Mouse (Mus musculus) hindbrain, embryonic 11.5 days (tissue): ENCODE data around the gene Olfr433. TPM values are rescaled to one million over a fixed set of nuclear protein-coding genes. Genes with fewer than 3 reads are reported as not detected.
"Not testable (repeated sequence)": the region's sequence is repeated elsewhere in the genome, so short reads cannot be mapped to it uniquely, and the experiment has no call there.

Source experiments
- ATAC-seq: fragments of 200-750 bp; cut with Nextera tagmentation; 2 replicates; pipeline ENCODE4 v1.8.0; 2017; ENCODE audit warnings: mild to moderate bottlenecking, moderate TSS enrichment, moderate library complexity; ENCODE audit not compliant: low FRiP score
- DNase-seq: peaks from one replicate; pipeline ENCODE4 v3.0.0-alpha.2; 2015; ENCODE audit warnings: low spot score
- H3K27ac ChIP-seq: fragments of 300-500 bp; sonication (generic); 2 replicates; pipeline ENCODE4 v1.5.1; 2014; ENCODE audit warnings: mild to moderate bottlenecking, low read depth, low read length
- H3K27me3 ChIP-seq: fragments of 300-500 bp; sonication (generic); 2 replicates; pipeline ENCODE4 v1.6.1; 2014; ENCODE audit warnings: mild to moderate bottlenecking, low read length, moderate library complexity, mixed read lengths; ENCODE audit not compliant: control insufficient read depth, insufficient read depth
- H3K36me3 ChIP-seq: fragments of 300-500 bp; sonication (generic); 2 replicates; pipeline ENCODE4 v1.6.1; 2014; ENCODE audit warnings: mild to moderate bottlenecking, low read length, moderate library complexity, mixed read lengths; ENCODE audit not compliant: control insufficient read depth, insufficient read depth
- H3K4me1 ChIP-seq: fragments of 300-500 bp; sonication (generic); replicated peaks from 2 replicates; pipeline ENCODE4 v1.6.1; 2014; ENCODE audit warnings: low read length, mixed read lengths; ENCODE audit not compliant: control insufficient read depth, insufficient read depth
- H3K4me2 ChIP-seq: fragments of 300-500 bp; sonication (generic); replicated peaks from 2 replicates; pipeline ENCODE4 v1.6.1; 2014; ENCODE audit warnings: mild to moderate bottlenecking, low read depth, low read length
- H3K4me3 ChIP-seq: fragments of 300-500 bp; sonication (generic); 2 replicates; pipeline ENCODE4 v1.5.1; 2014; ENCODE audit warnings: low read depth, low read length
- H3K9ac ChIP-seq: fragments of 300-500 bp; sonication (generic); 2 replicates; pipeline ENCODE4 v1.6.1; 2014; ENCODE audit warnings: low read depth, low read length
- H3K9me3 ChIP-seq: fragments of 300-500 bp; sonication (generic); 2 replicates; pipeline ENCODE4 v1.6.1; 2016; ENCODE audit warnings: low read length; ENCODE audit not compliant: control insufficient read depth
- WGBS: fragments of 180-500 bp; shearing (Covaris S2); extraction: QIAGEN DNeasy Blood & Tissue Kit; methylation state at CpG from one replicate; pipeline ENCODE4 v1.1.7; 2014; 5-methylcytosine and 5-hydroxymethylcytosine counted together
- polyA plus RNA-seq: library from polyadenylated mRNA; unstranded; fragments of >200 nt; fragmentation: Nextera tagmentation; extraction: Ambion mirVana; gene quantifications from 2 replicates; pipeline ENCODE4 v1.2.1, GENCODE M21; 2014

Gene Olfr433
- not detected in 2 replicates for polyA plus RNA-seq

- Histone ChIP-seq H3K4me2 (no peak within 1 kb of the TSS), H3K27me3 (no peaks in the 10 kb centered on the region), H3K4me3 (no peak within 1 kb of the TSS), H3K36me3 (no peaks in the 10 kb centered on the region), H3K4me1 (no peaks in the 10 kb centered on the region), H3K9ac (no peak within 1 kb of the TSS), H3K9me3 (no peaks in the 10 kb centered on the region), H3K27ac (no peak within 1 kb of the TSS)
- no peak for DNase-seq
- no peak for ATAC-seq
- WGBS = 95% methylated on average over 7 of the region's 7 CpGs
Measured at GRCm38 (mm10) chr1:174040523-174041177, at the start of gene Olfr433. Gene Olfr433 (plus strand): TSS chr1:174040705.

GRCm38 (mm10) chr1:173995003-173995402 lies 45.5 kb upstream of the Olfr433 start:
- Histone ChIP-seq H3K27me3 (no peaks in the 10 kb centered on the region), H3K4me1 (no peaks in the 10 kb centered on the region), H3K9me3 (no peaks in the 10 kb centered on the region), H3K9ac (no peak overlapping the region), H3K27ac (no peak overlapping the region), H3K36me3 (no peaks in the 10 kb centered on the region), H3K4me3 (no peak overlapping the region), H3K4me2 (no peak overlapping the region)
- no peak for DNase-seq
- ATAC-seq = no peak
- WGBS = 91% methylated on average over 4 of the region's 4 CpGs

- ATAC-seq, H3K27me3 ChIP-seq, H3K4me3 ChIP-seq, H3K36me3 ChIP-seq, H3K9me3 ChIP-seq, H3K4me1 ChIP-seq, H3K9ac ChIP-seq, DNase-seq, H3K4me2 ChIP-seq, H3K27ac ChIP-seq: not testable (repeated sequence)
- 79% methylated on average over 1 of the region's 3 CpGs for WGBS
Measured at GRCm38 (mm10) chr1:174004352-174005109, 36.0 kb upstream of the Olfr433 start.

GRCm38 (mm10) chr1:174007050-174007449 lies 33.5 kb upstream of the Olfr433 start:
- not testable (repeated sequence) for H3K4me3 ChIP-seq, ATAC-seq, DNase-seq, H3K36me3 ChIP-seq, H3K27ac ChIP-seq, H3K4me1 ChIP-seq, H3K4me2 ChIP-seq, H3K27me3 ChIP-seq, H3K9me3 ChIP-seq, H3K9ac ChIP-seq

GRCm38 (mm10) chr1:174031698-174032097 lies 8.8 kb upstream of the Olfr433 start, which contains the start of gene Ifi205:
Gene Ifi205 (minus strand): TSS chr1:174031810.
- no peak within 1 kb of the TSS for H3K4me2 ChIP-seq
- no peak within 1 kb of the TSS for H3K9ac ChIP-seq
- no peaks in the 10 kb centered on the region for H3K4me1 ChIP-seq
- DNase-seq (no peak), ATAC-seq (no peak)
- no peaks in the 10 kb centered on the region for H3K27me3 ChIP-seq
- no peaks in the 10 kb centered on the region for H3K9me3 ChIP-seq
- no peak within 1 kb of the TSS for H3K27ac ChIP-seq
- 68% methylated on average over 1 of the region's 1 CpGs for WGBS
- no peak within 1 kb of the TSS for H3K4me3 ChIP-seq
- no peaks in the 10 kb centered on the region for H3K36me3 ChIP-seq

- Histone ChIP-seq H3K27me3 (no peaks in the 10 kb centered on the region), H3K9me3 (no peaks in the 10 kb centered on the region), H3K4me2 (no peak overlapping the region), H3K4me3 (no peak overlapping the region), H3K36me3 (no peaks in the 10 kb centered on the region), H3K27ac (no peak overlapping the region), H3K4me1 (no peaks in the 10 kb centered on the region), H3K9ac (no peak overlapping the region)
- ATAC-seq = no peak
- 81% methylated on average over 4 of the region's 4 CpGs for WGBS
- DNase-seq = no peak
Measured at GRCm38 (mm10) chr1:174035841-174036240, 4.7 kb upstream of the Olfr433 start.

- Histone ChIP-seq H3K27ac (no peak overlapping the region), H3K9me3 (no peaks in the 10 kb centered on the region), H3K4me3 (no peak overlapping the region), H3K36me3 (no peaks in the 10 kb centered on the region), H3K27me3 (no peaks in the 10 kb centered on the region), H3K4me2 (no peak overlapping the region), H3K9ac (no peak overlapping the region), H3K4me1 (no peaks in the 10 kb centered on the region)
- 91% methylated on average over 3 of the region's 3 CpGs for WGBS
- DNase-seq = no peak
- no peak for ATAC-seq
Measured at GRCm38 (mm10) chr1:174038480-174038879, 2.0 kb upstream of the Olfr433 start.

- H3K9ac ChIP-seq, H3K27ac ChIP-seq, H3K36me3 ChIP-seq, ATAC-seq, DNase-seq, H3K9me3 ChIP-seq, H3K4me2 ChIP-seq, H3K4me1 ChIP-seq, H3K27me3 ChIP-seq, H3K4me3 ChIP-seq: not testable (repeated sequence)
- WGBS = 89% methylated on average over 12 of the region's 12 CpGs
Measured at GRCm38 (mm10) chr1:174042091-174042884, 1.8 kb downstream of the Olfr433 start.
